Mouse (Mus musculus): ENCODE measurements around the gene Crcp. TPM values are rescaled to one million over a fixed set of nuclear protein-coding genes. Genes with fewer than 3 reads are reported as not detected.

Crcp gene
- total and polyA plus RNA-seq, 3 experiments = 42.3 to 63.2 (median 58.3) TPM

DNA sequence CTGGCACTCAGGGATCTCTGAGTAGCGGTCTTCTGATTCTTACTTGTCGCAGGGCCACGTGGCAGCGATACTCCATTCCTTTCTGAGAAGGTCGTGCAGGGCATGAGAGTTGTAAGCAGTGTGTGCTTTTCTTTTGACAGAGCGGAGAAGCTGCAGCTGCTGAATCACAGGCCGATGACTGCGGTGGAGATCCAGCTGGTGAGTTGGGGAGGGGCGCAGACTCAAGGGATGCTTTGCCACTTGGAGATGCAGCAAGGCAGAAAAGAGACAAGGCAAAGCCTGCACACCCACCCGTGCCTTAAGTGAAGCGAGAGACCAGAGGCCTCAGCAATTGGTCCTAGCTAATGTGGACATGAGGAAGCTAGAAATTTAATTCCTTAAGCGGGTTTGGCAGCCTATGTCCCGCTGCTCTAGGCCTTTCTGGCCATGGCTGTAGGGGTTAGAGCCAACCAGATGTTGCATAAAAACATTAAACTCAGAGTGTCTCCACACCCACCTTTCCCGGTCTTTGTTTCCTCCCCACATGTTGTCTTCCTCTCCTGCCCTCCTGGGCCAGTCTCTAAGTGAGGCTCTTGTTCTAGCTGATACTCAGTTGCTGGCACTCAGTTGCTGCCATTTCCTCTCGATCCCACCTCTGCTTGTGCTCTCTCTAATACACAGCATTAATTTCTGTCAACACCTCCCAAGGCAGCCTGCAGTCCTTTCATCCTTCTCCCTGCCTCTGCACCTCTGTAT is 19.9 kb downstream of the Crcp start:
- dilution Hi-C loops (cut with MboI; ENCODE audit: extremely low pct_ligation_motif_present, extremely low pct_unique_long_range_greater_than_20kb, low sequenced_read_pairs) = no loop called here
- Histone ChIP-seq H3K36me3 (replicated peaks in 1 of 2; ENCODE audit: control insufficient read depth in 1 of 2, insufficient read depth in 1 of 2, low read length in 1 of 2) (peaks cover 66 to 90% of the 10 kb centered on the region in 2 experiments), H3K4me3 (replicated peaks in 1 of 3; ENCODE audit: low read depth in 2 of 3, low read length in 2 of 3, poor library complexity in 1 of 3) (no peak overlapping the region)

DNA sequence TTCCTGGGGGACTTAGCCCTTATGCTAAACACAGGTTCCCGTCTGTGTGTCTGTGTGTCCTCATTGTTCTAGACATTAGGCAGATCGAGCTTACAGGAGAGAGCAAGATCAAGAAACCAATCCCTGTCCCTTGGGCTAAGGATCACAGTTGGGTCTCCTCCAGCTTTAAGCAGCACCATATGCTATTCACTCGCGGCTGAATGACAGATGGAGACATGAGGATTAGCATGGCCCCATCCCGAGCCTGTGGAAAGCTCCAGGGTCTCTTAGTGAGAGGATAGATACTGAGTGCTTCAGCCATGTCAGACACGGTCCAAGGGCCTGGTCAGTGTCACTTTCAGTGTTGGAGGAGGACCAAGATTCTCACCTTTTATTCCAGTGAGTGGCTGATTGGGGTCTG is 21.3 kb downstream of the Crcp start:
- H3K4me1 ChIP-seq (ENCODE audit: control insufficient read depth in 1 of 2, insufficient read depth in 2 of 2) = peaks cover 0 to 30% of the 10 kb centered on the region in 2 experiments; a peak in 2 of 4 replicates
- no peaks in the 10 kb centered on the region for H3K9me3 ChIP-seq (replicated peaks; ENCODE audit: low read length)
- H3K79me2 ChIP-seq (replicated peaks; ENCODE audit: control insufficient read depth, extremely low read depth, insufficient read depth, poor library complexity, severe bottlenecking) = no peaks in the 10 kb centered on the region; the same call in 1 of the 2 replicates
- no peak overlapping the region for H3K4me3 ChIP-seq (replicated peaks in 1 of 3; ENCODE audit: low read depth in 2 of 3, low read length in 2 of 3, poor library complexity in 1 of 3)
- dilution Hi-C loops (cut with MboI; ENCODE audit: extremely low pct_ligation_motif_present, extremely low pct_unique_long_range_greater_than_20kb, low sequenced_read_pairs) (no loop called here), in situ Hi-C loops (cut with MboI; ENCODE audit: low pct_ligation_motif_present, low pct_unique_long_range_greater_than_20kb, low sequenced_read_pairs) (no loop called here)
- DNase-seq (ENCODE audit: extremely low read depth) = no peak
- TF ChIP-seq E2F4 (IDR thresholded peaks at IDR 0.05; ENCODE audit: insufficient replicate concordance, low read depth, low read length) = no peak
- TF ChIP-seq NELFE (IDR thresholded peaks at IDR 0.05; ENCODE audit: low read depth, low read length) = no peak
- no peak for TF ChIP-seq GABPA (IDR thresholded peaks at IDR 0.05; ENCODE audit: insufficient replicate concordance, low read depth, low read length)
- no peak for TF ChIP-seq ZMIZ1 (IDR thresholded peaks at IDR 0.05; ENCODE audit: low read depth, low read length)
- TF ChIP-seq SMC3 (IDR thresholded peaks at IDR 0.05; ENCODE audit: low read depth, low read length) = no peak
- TF ChIP-seq MYC (IDR thresholded peaks at IDR 0.05; ENCODE audit: low read depth, low read length) = no peak
- TF ChIP-seq SIN3A (IDR thresholded peaks at IDR 0.05; ENCODE audit: low read length) = no peak
- TF ChIP-seq MEF2A (IDR thresholded peaks at IDR 0.05; ENCODE audit: borderline replicate concordance, low read depth, low read length) = no peak
- TF ChIP-seq JUND (conservative IDR thresholded peaks at IDR 0.05; ENCODE audit: low read depth, low read length) = no peak
- TF ChIP-seq TBP (conservative IDR thresholded peaks at IDR 0.05; ENCODE audit: low read depth, low read length) = no peak
- no peak for TF ChIP-seq HCFC1 (IDR thresholded peaks at IDR 0.05; ENCODE audit: low read depth, low read length)
- no peak for TF ChIP-seq USF2 (conservative IDR thresholded peaks at IDR 0.05; ENCODE audit: low read depth, low read length)
- TF ChIP-seq PAX5 (IDR thresholded peaks at IDR 0.05; ENCODE audit: low read length) = no peak
- no peak for TF ChIP-seq KAT2A (IDR thresholded peaks at IDR 0.05; ENCODE audit: insufficient replicate concordance, low read length)
- TF ChIP-seq MXI1 (IDR thresholded peaks at IDR 0.05; ENCODE audit: low read depth, low read length) = no peak
- H3K4me2 ChIP-seq (ENCODE audit: insufficient read depth, low read depth, poor library complexity, severe bottlenecking) = no peak overlapping the region
- no peaks in the 10 kb centered on the region for H3K27me3 ChIP-seq (replicated peaks)
- H3K9ac ChIP-seq (ENCODE audit: insufficient read depth, low read depth) = no peak overlapping the region
- H3K36me3 ChIP-seq (replicated peaks in 1 of 2; ENCODE audit: control insufficient read depth in 1 of 2, insufficient read depth in 1 of 2, low read length in 1 of 2) = peaks cover 65 to 90% of the 10 kb centered on the region in 2 experiments
- H3K27ac ChIP-seq (ENCODE audit: insufficient read depth, low read depth) = no peak overlapping the region

More for the DNA sequence above, 19.9 kb downstream of the Crcp start:
- Histone ChIP-seq H3K4me2 (ENCODE audit: insufficient read depth, low read depth, poor library complexity, severe bottlenecking) (no peak overlapping the region), H3K4me1 (ENCODE audit: control insufficient read depth in 1 of 2, insufficient read depth in 2 of 2) (peaks cover 0 to 30% of the 10 kb centered on the region in 2 experiments; a peak in 2 of 4 replicates), H3K9me3 (replicated peaks; ENCODE audit: low read length) (no peaks in the 10 kb centered on the region), H3K9ac (ENCODE audit: insufficient read depth, low read depth) (no peak overlapping the region), H3K27ac (ENCODE audit: insufficient read depth, low read depth) (no peak overlapping the region), H3K79me2 (replicated peaks; ENCODE audit: control insufficient read depth, extremely low read depth, insufficient read depth, poor library complexity, severe bottlenecking) (no peaks in the 10 kb centered on the region; the same call in 1 of the 2 replicates), H3K27me3 (replicated peaks) (no peaks in the 10 kb centered on the region)
- no peak for TF ChIP-seq E2F4 (IDR thresholded peaks at IDR 0.05; ENCODE audit: insufficient replicate concordance, low read depth, low read length)
- no peak for TF ChIP-seq JUN (IDR thresholded peaks at IDR 0.05; ENCODE audit: insufficient read depth, low read depth, low read length)
- no peak for TF ChIP-seq MAFK (IDR thresholded peaks at IDR 0.05; ENCODE audit: insufficient replicate concordance, low read length)
- no peak for TF ChIP-seq GABPA (IDR thresholded peaks at IDR 0.05; ENCODE audit: insufficient replicate concordance, low read depth, low read length)
- no peak for TF ChIP-seq RCOR1 (conservative IDR thresholded peaks at IDR 0.05; ENCODE audit: low read depth, low read length)
- no peak for TF ChIP-seq POLR2A (IDR thresholded peaks at IDR 0.05; ENCODE audit: low read depth, low read length)
- no peak for TF ChIP-seq CHD2 (IDR thresholded peaks at IDR 0.05; ENCODE audit: low read length)
- no peak for TF ChIP-seq EP300 (IDR thresholded peaks at IDR 0.05; ENCODE audit: low read length)
- in situ Hi-C loops (cut with MboI; ENCODE audit: low pct_ligation_motif_present, low pct_unique_long_range_greater_than_20kb, low sequenced_read_pairs) = loop anchor here (5.0 kb wide), 1 partner anchor 88 kb away; no protein-coding TSS in a partner anchor
- no peak for DNase-seq (ENCODE audit: extremely low read depth)

Data from CH12.LX (cell line).